Mouse (Mus musculus) neural tube, embryonic 10.5 days (tissue): ENCODE data around the gene Mapk8ip2.
A peak's percentile ranks its signal among the peaks of the same experiment; 100 is the strongest.

Source experiments
- DNase-seq: peaks from one replicate; pipeline ENCODE4 v3.0.0-alpha.2; 2017; ENCODE audit warnings: low spot score; ENCODE audit errors: extremely low spot score

Gene Mapk8ip2

GRCm38 (mm10) chr15:89452906-89453864 lies 528 bp upstream of the Mapk8ip2 start:
- peak; percentile 72 for DNase-seq

- no peak for DNase-seq
Observed at GRCm38 (mm10) chr15:89454857-89455256, 1.1 kb downstream of the Mapk8ip2 start.

GRCm38 (mm10) chr15:89455642-89456041 lies 1.9 kb downstream of the Mapk8ip2 start:
- DNase-seq: no peak

- no peak for DNase-seq
Observed at GRCm38 (mm10) chr15:89458942-89459341, 5.2 kb downstream of the Mapk8ip2 start.

- DNase-seq: no peak
Observed at GRCm38 (mm10) chr15:89459821-89460220, 6.1 kb downstream of the Mapk8ip2 start.

GRCm38 (mm10) chr15:89460298-89460697 lies 6.6 kb downstream of the Mapk8ip2 start:
- no peak for DNase-seq

- no peak for DNase-seq
Observed at GRCm38 (mm10) chr15:89461321-89461720, 7.6 kb downstream of the Mapk8ip2 start.

GRCm38 (mm10) chr15:89462176-89462575 lies 8.5 kb downstream of the Mapk8ip2 start:
- no peak for DNase-seq

GRCm38 (mm10) chr15:89463334-89464235 lies 9.9 kb downstream of the Mapk8ip2 start:
- DNase-seq: no peak

- DNase-seq: no peak
Observed at GRCm38 (mm10) chr15:89465052-89465451, 11.3 kb downstream of the Mapk8ip2 start.

GRCm38 (mm10) chr15:89468577-89468976 lies 14.9 kb downstream of the Mapk8ip2 start:
- DNase-seq: no peak

GRCm38 (mm10) chr15:89471476-89471875 lies 17.8 kb downstream of the Mapk8ip2 start:
- DNase-seq: no peak

GRCm38 (mm10) chr15:89473370-89473769 lies 19.7 kb downstream of the Mapk8ip2 start:
- no peak for DNase-seq

GRCm38 (mm10) chr15:89473921-89474320 lies 20.2 kb downstream of the Mapk8ip2 start:
- no peak for DNase-seq

GRCm38 (mm10) chr15:89474596-89475292 lies 21.0 kb downstream of the Mapk8ip2 start:
- DNase-seq: no peak

GRCm38 (mm10) chr15:89475293-89475600 lies 21.5 kb downstream of the Mapk8ip2 start:
- no peak for DNase-seq

GRCm38 (mm10) chr15:89475611-89476474 lies 22.1 kb downstream of the Mapk8ip2 start:
- peak; percentile 85 for DNase-seq

- no peak for DNase-seq
Observed at GRCm38 (mm10) chr15:89476475-89476815, 22.7 kb downstream of the Mapk8ip2 start.

GRCm38 (mm10) chr15:89477091-89477491 lies 23.4 kb downstream of the Mapk8ip2 start, which contains the start of gene Arsa:
TSS of gene Arsa (minus strand) at chr15:89477425.
- no peak for DNase-seq

- DNase-seq: no peak
Observed at GRCm38 (mm10) chr15:89477806-89478205, 24.1 kb downstream of the Mapk8ip2 start.

- no peak for DNase-seq
Observed at GRCm38 (mm10) chr15:89478622-89479021, 24.9 kb downstream of the Mapk8ip2 start.
